Mouse (Mus musculus) lung, embryonic 14.5 days (tissue): ENCODE results near the gene Rnf111. TPM values are rescaled to one million over a fixed set of nuclear protein-coding genes. Genes with fewer than 3 reads are reported as not detected.

Experiments
- ATAC-seq: fragments of 200-750 bp; cut with Nextera tagmentation; 2 replicates; pipeline ENCODE4 v1.8.0; 2017; ENCODE audit warnings: mild to moderate bottlenecking, moderate TSS enrichment, moderate library complexity; ENCODE audit not compliant: insufficient read depth
- DNase-seq: peaks from one replicate; pipeline ENCODE4 v3.0.0-alpha.2; 2015
- H3K27ac ChIP-seq: fragments of 300-500 bp; sonication (generic); 2 replicates; pipeline ENCODE4 v1.5.1; 2014; ENCODE audit warnings: low read depth, mild to moderate bottlenecking, moderate library complexity
- H3K27me3 ChIP-seq: fragments of 300-500 bp; sonication (generic); 2 replicates; pipeline ENCODE4 v1.6.1; 2014; ENCODE audit warnings: low read length, control low read depth; ENCODE audit not compliant: insufficient read depth
- H3K36me3 ChIP-seq: fragments of 300-500 bp; sonication (generic); 2 replicates; pipeline ENCODE4 v1.6.1; 2014; ENCODE audit warnings: control low read depth; ENCODE audit not compliant: insufficient read depth
- H3K4me1 ChIP-seq: fragments of 300-500 bp; sonication (generic); 2 replicates; pipeline ENCODE4 v1.6.1; 2014; ENCODE audit warnings: antibody characterized with exemption, control low read depth; ENCODE audit not compliant: insufficient read depth
- H3K4me2 ChIP-seq: fragments of 300-500 bp; sonication (generic); 2 replicates; pipeline ENCODE4 v1.6.1; 2014; ENCODE audit warnings: mild to moderate bottlenecking
- H3K4me3 ChIP-seq: fragments of 300-500 bp; sonication (generic); 2 replicates; pipeline ENCODE4 v1.5.1; 2014; ENCODE audit warnings: low read depth, low read length
- H3K9ac ChIP-seq: fragments of 300-500 bp; sonication (generic); 2 replicates; pipeline ENCODE4 v1.6.1; 2014
- H3K9me3 ChIP-seq: fragments of 300-500 bp; sonication (generic); 2 replicates; pipeline ENCODE4 v1.6.1; 2016; ENCODE audit warnings: low read depth, low read length, control low read depth
- CTCF ChIP-seq: IDR thresholded peaks from 2 replicates; pipeline ENCODE4 v1.5.1; 2016; ENCODE audit warnings: antibody characterized with exemption, low read depth
- WGBS: fragments of 180-500 bp; shearing (Covaris S2); extraction: QIAGEN DNeasy Blood & Tissue Kit; methylation state at CpG from one replicate; pipeline ENCODE4 v1.1.7; 2014; 5-methylcytosine and 5-hydroxymethylcytosine counted together
- polyA plus RNA-seq: library from polyadenylated mRNA; unstranded; fragments of >200 nt; fragmentation: Nextera tagmentation; extraction: Ambion mirVana; gene quantifications from 2 replicates; pipeline ENCODE4 v1.2.1, GENCODE M21; 2014

The Rnf111 gene
- polyA plus RNA-seq, 1 experiment from 2014 or later, result 28.5 TPM

DNA sequence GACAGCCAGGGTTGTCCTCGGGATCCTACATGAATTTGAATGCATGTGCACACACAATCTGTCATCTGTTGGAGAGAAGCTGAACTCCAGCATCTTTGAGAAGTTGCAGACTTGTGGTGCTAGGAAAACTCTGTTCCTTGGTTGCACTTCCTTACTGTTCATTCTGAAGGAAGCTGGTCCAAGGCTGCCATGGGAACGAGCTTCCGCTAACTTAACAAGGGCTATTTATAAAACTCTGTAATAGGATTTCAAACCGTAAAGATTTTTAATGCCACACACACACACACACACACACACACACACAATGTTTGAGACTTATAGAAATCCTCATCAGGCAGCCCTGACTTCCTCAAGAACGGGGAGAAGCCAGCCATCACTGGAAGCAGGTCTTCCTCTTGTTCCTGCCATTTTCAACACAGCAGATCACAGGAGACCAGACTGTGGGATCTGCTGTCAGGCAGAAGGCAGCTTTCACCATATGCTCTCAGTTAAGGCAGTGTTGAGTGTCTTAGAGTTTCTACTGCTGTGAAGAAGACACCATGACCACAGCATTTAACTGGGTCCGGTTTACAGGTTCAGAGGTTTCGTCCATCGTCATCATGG is 101.5 kb downstream of the Rnf111 start:
- Histone ChIP-seq H3K4me1 (no peaks in the 10 kb centered on the region), H3K9me3 (no peaks in the 10 kb centered on the region), H3K9ac (no peak overlapping the region), H3K36me3 (peaks cover 24% of the 10 kb centered on the region), H3K4me2 (no peak overlapping the region), H3K27me3 (no peaks in the 10 kb centered on the region), H3K4me3 (no peak overlapping the region), H3K27ac (no peak overlapping the region)
- no peak for TF ChIP-seq CTCF
- DNase-seq, result no peak
- 87% methylated on average over 8 of the region's 8 CpGs for WGBS
- ATAC-seq, result no peak

GRCm38 (mm10) chr9:70396083-70396482 is 107.4 kb downstream of the Rnf111 start:
- Histone ChIP-seq H3K4me2 (no peak overlapping the region), H3K4me1 (no peaks in the 10 kb centered on the region), H3K27ac (no peak overlapping the region), H3K9ac (no peak overlapping the region), H3K4me3 (no peak overlapping the region), H3K36me3 (peaks cover 30% of the 10 kb centered on the region; the same call in 1 of the 2 replicates), H3K27me3 (no peaks in the 10 kb centered on the region), H3K9me3 (no peaks in the 10 kb centered on the region)
- DNase-seq (no peak), ATAC-seq (no peak)
- TF ChIP-seq CTCF, result no peak
- 88% methylated on average over 2 of the region's 2 CpGs for WGBS

- WGBS, result 82% methylated on average over 12 of the region's 12 CpGs
- Histone ChIP-seq H3K4me1 (no peaks in the 10 kb centered on the region), H3K4me2 (no peak overlapping the region), H3K9ac (no peak overlapping the region), H3K4me3 (no peak overlapping the region), H3K36me3 (peaks cover 30% of the 10 kb centered on the region; the same call in 1 of the 2 replicates), H3K9me3 (no peaks in the 10 kb centered on the region), H3K27me3 (no peaks in the 10 kb centered on the region), H3K27ac (no peak overlapping the region)
- ATAC-seq (no peak), DNase-seq (peak; percentile 26)
- peak; percentile 48 for TF ChIP-seq CTCF
Observed at GRCm38 (mm10) chr9:70395617-70396016, 107.9 kb downstream of the Rnf111 start.

DNA sequence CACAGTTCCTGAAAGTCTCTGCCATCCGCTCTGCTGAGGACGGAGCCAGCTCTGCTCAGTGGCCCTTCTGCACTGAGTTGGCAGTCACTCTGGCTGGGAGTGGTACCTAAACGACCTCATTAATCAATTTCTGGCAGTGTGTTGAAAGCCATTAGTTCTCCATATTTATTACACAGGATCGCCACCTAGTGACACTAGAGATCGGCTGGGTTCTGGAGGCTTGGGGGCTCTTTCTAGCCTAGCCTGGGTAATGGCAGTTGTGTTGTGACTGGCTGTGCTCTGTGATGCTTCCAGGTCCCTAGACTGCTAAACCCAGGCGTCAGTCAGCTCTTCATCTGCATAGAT is 111.0 kb downstream of the Rnf111 start:
- Histone ChIP-seq H3K27me3 (no peaks in the 10 kb centered on the region), H3K36me3 (peaks cover 23% of the 10 kb centered on the region; the same call in 1 of the 2 replicates), H3K4me2 (no peak overlapping the region), H3K4me1 (no peaks in the 10 kb centered on the region), H3K27ac (no peak overlapping the region), H3K4me3 (no peak overlapping the region), H3K9me3 (no peaks in the 10 kb centered on the region), H3K9ac (no peak overlapping the region)
- DNase-seq (peak; percentile 64), ATAC-seq (no peak)
- 11% methylated on average over 6 of the region's 6 CpGs for WGBS
- TF ChIP-seq CTCF, result peak; percentile 61

GRCm38 (mm10) chr9:70391660-70392562 is 111.6 kb downstream of the Rnf111 start:
- no peak for TF ChIP-seq CTCF
- no peaks in the 10 kb centered on the region for H3K4me1 ChIP-seq
- H3K9me3 ChIP-seq, result no peaks in the 10 kb centered on the region
- no peak overlapping the region for H3K4me2 ChIP-seq
- H3K27ac ChIP-seq, result no peak overlapping the region
- no peak overlapping the region for H3K4me3 ChIP-seq
- ATAC-seq, result no peak
- H3K36me3 ChIP-seq, result peaks cover 21% of the 10 kb centered on the region; the same call in 1 of the 2 replicates
- WGBS, result 70% methylated on average over 12 of the region's 12 CpGs
- no peaks in the 10 kb centered on the region for H3K27me3 ChIP-seq
- no peak for DNase-seq
- no peak overlapping the region for H3K9ac ChIP-seq

GRCm38 (mm10) chr9:70391042-70391441 is 112.5 kb downstream of the Rnf111 start:
- H3K9ac ChIP-seq, result no peak overlapping the region
- no peak for DNase-seq

DNA sequence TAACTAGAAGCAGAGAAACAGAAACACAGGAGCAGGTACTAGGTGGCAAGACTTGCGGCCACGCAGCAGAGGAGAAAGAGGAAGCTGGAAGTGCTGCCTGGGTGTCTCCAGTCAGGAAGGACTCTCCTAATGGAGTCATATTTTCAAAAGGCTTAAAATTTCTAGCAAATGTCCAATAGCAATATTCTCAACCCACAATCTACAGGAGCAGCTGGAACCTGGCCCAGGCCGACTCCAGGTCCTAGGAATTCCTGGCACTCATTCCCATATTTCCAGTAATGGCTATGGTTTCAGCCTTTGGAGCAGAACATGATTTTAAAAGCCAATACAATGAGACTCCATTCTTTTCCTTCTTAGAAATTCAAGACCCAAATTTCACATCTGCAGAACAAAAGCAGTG is 114.0 kb downstream of the Rnf111 start:
- H3K27ac ChIP-seq, result no peak overlapping the region
- no peaks in the 10 kb centered on the region for H3K9me3 ChIP-seq
- 70% methylated on average over 3 of the region's 3 CpGs for WGBS
- H3K4me2 ChIP-seq, result no peak overlapping the region
- H3K27me3 ChIP-seq, result no peaks in the 10 kb centered on the region
- no peak for TF ChIP-seq CTCF
- peak; percentile 32 for DNase-seq
- H3K4me3 ChIP-seq, result no peak overlapping the region
- H3K36me3 ChIP-seq, result peaks cover 24% of the 10 kb centered on the region; the same call in 1 of the 2 replicates
- no peak for ATAC-seq
- no peak overlapping the region for H3K9ac ChIP-seq
- no peaks in the 10 kb centered on the region for H3K4me1 ChIP-seq

More at GRCm38 (mm10) chr9:70391042-70391441, 112.5 kb downstream of the Rnf111 start:
- H3K4me3 ChIP-seq, result no peak overlapping the region
- 88% methylated on average over 5 of the region's 5 CpGs for WGBS
- no peak for ATAC-seq
- no peaks in the 10 kb centered on the region for H3K9me3 ChIP-seq
- H3K36me3 ChIP-seq, result peaks cover 20% of the 10 kb centered on the region; the same call in 1 of the 2 replicates
- no peaks in the 10 kb centered on the region for H3K4me1 ChIP-seq
- no peak overlapping the region for H3K27ac ChIP-seq
- H3K4me2 ChIP-seq, result no peak overlapping the region
- no peak for TF ChIP-seq CTCF
- no peaks in the 10 kb centered on the region for H3K27me3 ChIP-seq
